Mouse (Mus musculus) G1E (cell line): ENCODE results near the gene Hoxd3. TPM values are rescaled to one million over a fixed set of nuclear protein-coding genes. Genes with fewer than 3 reads are reported as not detected.

Experiments
- ATAC-seq: 2 replicates; pipeline ENCODE4 v1.8.0; 2016; ENCODE audit warnings: mild to moderate bottlenecking; ENCODE audit not compliant: insufficient number of reproducible peaks, poor library complexity, low FRiP score, severe bottlenecking; ENCODE audit errors: extremely low read depth
- DNase-seq: peaks from one replicate; pipeline ENCODE4 v3.0.0; 2012; ENCODE audit warnings: low spot score
- H3K27me3 ChIP-seq: 2 replicates; pipeline ENCODE4 v1.6.1; 2012; ENCODE audit warnings: mild to moderate bottlenecking, low read length, inconsistent platforms; ENCODE audit not compliant: insufficient read depth
- H3K36me3 ChIP-seq: replicated peaks from 2 replicates; pipeline ENCODE3; 2012; ENCODE audit warnings: mild to moderate bottlenecking, inconsistent platforms
- H3K4me1 ChIP-seq: 2 replicates; pipeline ENCODE4 v1.6.1; 2012; ENCODE audit warnings: low read depth, low read length, inconsistent platforms, mixed read lengths; ENCODE audit not compliant: insufficient read depth
- H3K4me3 ChIP-seq: 2 replicates; pipeline ENCODE4 v1.5.1; 2012; ENCODE audit warnings: low read depth, mild to moderate bottlenecking, inconsistent platforms, low read length, moderate library complexity, mixed read lengths
- H3K9me3 ChIP-seq: replicated peaks from 2 replicates; pipeline ENCODE4 v1.6.1; 2012; ENCODE audit warnings: inconsistent platforms
- CTCF ChIP-seq: IDR thresholded peaks from 2 replicates; pipeline ENCODE4 v1.5.1; 2012; ENCODE audit warnings: low read depth, low read length, inconsistent platforms, mixed read lengths
- GATA1 ChIP-seq: IDR thresholded peaks from 2 replicates; pipeline ENCODE4 v1.6.1; 2012; ENCODE audit warnings: borderline replicate concordance, low read length, inconsistent platforms, mixed read lengths
- GATA2 ChIP-seq: IDR thresholded peaks from 2 replicates; pipeline ENCODE4 v1.6.1; 2012; ENCODE audit warnings: low read depth, low read length, inconsistent platforms, borderline replicate concordance
- POLR2AphosphoS5 ChIP-seq: IDR thresholded peaks from 2 replicates; pipeline ENCODE4 v1.6.1; 2012; ENCODE audit warnings: low read depth, low read length, inconsistent platforms; ENCODE audit not compliant: insufficient replicate concordance
- TAL1 ChIP-seq: conservative IDR thresholded peaks from 2 replicates; pipeline ENCODE4 v1.6.1; 2012; ENCODE audit warnings: low read depth, low read length, inconsistent platforms, mixed read lengths
- polyA plus RNA-seq: library from polyadenylated mRNA; stranded (reverse); fragments of >175 nt; gene quantifications from 2 replicates; pipeline ENCODE4 v1.2.3, GENCODE M21; 2012
- total RNA-seq, 2 experiments: library from RNA; stranded (forward) in 1 of 2; stranded (reverse) in 1 of 2; fragments of 200-1000 nt in 1 of 2; fragments of >200 nt in 1 of 2; fragmentation: Nextera tagmentation in 1 of 2; gene quantifications; 2 replicates each; pipeline ENCODE4 v1.2.3; 2014 to 2017

Hoxd3 gene
- total and polyA plus RNA-seq, 3 experiments = 0.17 to 0.75 (median 0.22) TPM

DNA sequence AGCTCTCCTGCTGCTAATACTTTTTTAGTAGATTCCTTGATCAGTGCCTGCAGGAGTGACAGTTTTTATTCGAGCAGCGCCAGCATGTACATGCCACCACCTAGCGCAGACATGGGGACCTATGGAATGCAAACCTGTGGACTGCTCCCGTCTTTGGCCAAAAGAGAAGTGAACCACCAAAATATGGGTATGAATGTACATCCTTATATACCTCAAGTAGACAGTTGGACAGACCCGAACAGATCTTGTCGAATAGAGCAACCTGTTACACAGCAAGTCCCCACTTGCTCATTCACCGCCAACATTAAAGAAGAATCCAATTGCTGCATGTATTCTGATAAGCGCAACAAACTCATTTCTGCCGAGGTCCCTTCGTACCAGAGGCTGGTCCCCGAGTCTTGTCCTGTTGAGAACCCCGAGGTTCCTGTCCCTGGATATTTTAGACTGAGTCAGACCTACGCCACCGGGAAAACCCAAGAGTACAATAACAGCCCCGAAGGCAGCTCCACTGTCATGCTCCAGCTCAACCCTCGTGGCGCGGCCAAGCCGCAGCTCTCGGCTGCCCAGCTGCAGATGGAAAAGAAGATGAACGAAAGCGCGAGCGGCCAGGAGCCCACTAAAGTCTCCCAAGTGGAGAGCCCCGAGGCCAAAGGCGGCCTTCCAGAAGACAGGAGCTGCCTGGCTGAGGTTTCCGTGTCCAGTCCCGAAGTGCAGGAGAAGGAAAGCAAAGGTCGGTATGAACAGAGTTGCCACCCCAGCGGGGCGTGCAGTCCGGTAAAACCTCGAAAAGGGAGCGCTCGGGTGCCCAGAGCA is 19.5 kb upstream of the Hoxd3 start:
- H3K36me3 ChIP-seq = no peaks in the 10 kb centered on the region
- ATAC-seq = no peak
- no peaks in the 10 kb centered on the region for H3K9me3 ChIP-seq
- no peak overlapping the region for H3K4me3 ChIP-seq
- H3K27me3 ChIP-seq = peaks cover 55% of the 10 kb centered on the region
- no peak for DNase-seq
- TF ChIP-seq GATA2 = no peak
- TF ChIP-seq GATA1 = no peak
- no peak for TF ChIP-seq CTCF
- no peak for TF ChIP-seq TAL1
- no peak for TF ChIP-seq POLR2AphosphoS5
- no peaks in the 10 kb centered on the region for H3K4me1 ChIP-seq

- TF ChIP-seq GATA2 (no peak), GATA1 (no peak), TAL1 (no peak), POLR2AphosphoS5 (no peak), CTCF (no peak)
- DNase-seq = no peak
- no peak for ATAC-seq
- Histone ChIP-seq H3K9me3 (peaks cover 2% of the 10 kb centered on the region), H3K27me3 (peaks cover 48% of the 10 kb centered on the region), H3K4me1 (no peaks in the 10 kb centered on the region), H3K36me3 (no peaks in the 10 kb centered on the region), H3K4me3 (no peak overlapping the region)
These were observed 18.8 kb upstream of the Hoxd3 start for GRCm38 (mm10) chr2:74692808-74693431.

GRCm38 (mm10) chr2:74693432-74693827 is 18.3 kb upstream of the Hoxd3 start:
- no peak for ATAC-seq
- Histone ChIP-seq H3K4me3 (no peak overlapping the region), H3K9me3 (peaks cover 7% of the 10 kb centered on the region), H3K36me3 (no peaks in the 10 kb centered on the region), H3K4me1 (no peaks in the 10 kb centered on the region), H3K27me3 (peaks cover 45% of the 10 kb centered on the region)
- no peak for DNase-seq
- no peak for TF ChIP-seq GATA1

- H3K36me3 ChIP-seq = no peaks in the 10 kb centered on the region
- no peaks in the 10 kb centered on the region for H3K4me1 ChIP-seq
- no peak for ATAC-seq
- TF ChIP-seq GATA2 (no peak), TAL1 (no peak), CTCF (peak; percentile 7; the same call in 1 of the 2 replicates), GATA1 (no peak), POLR2AphosphoS5 (no peak)
- H3K9me3 ChIP-seq = peaks cover 9% of the 10 kb centered on the region
- DNase-seq = no peak
- peaks cover 41% of the 10 kb centered on the region for H3K27me3 ChIP-seq
- H3K4me3 ChIP-seq = no peak overlapping the region
These were observed 17.7 kb upstream of the Hoxd3 start for GRCm38 (mm10) chr2:74694066-74694465.

GRCm38 (mm10) chr2:74695383-74695782 is 16.3 kb upstream of the Hoxd3 start:
- DNase-seq = no peak
- H3K4me1 ChIP-seq = no peaks in the 10 kb centered on the region
- ATAC-seq = no peak
- peaks cover 9% of the 10 kb centered on the region for H3K9me3 ChIP-seq
- H3K27me3 ChIP-seq = peaks cover 36% of the 10 kb centered on the region
- no peak overlapping the region for H3K4me3 ChIP-seq
- TF ChIP-seq GATA2 (no peak), TAL1 (no peak), POLR2AphosphoS5 (no peak), CTCF (no peak)
- H3K36me3 ChIP-seq = no peaks in the 10 kb centered on the region

DNA sequence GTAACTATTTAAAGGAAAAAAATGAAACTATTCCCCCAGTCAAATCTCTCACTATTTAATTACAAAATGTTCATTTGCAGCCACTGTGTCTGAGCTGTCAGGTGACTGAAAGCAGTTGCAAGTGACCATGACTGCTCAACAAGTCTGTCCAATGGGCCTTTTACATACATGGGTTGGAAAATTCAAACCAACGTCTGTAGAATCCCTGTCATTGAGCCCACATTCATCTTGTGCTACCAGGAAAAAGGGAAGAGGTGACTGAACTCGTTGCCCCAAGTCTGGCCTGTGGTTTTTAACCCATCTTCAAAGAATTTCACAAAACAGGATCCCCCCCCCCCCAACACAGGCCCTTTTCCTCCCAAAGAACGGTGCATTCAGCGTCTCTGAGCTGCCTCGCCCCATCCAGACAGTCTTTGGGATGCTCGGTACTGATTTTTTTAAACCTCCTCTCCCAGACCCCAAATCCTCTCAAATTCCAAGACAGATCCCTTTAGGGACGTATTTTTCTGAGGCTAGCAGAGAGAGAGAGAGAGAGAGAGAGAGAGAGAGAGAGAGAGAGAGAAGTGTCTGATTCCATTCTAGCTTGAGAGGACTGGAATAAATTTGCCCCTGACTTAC is 15.8 kb upstream of the Hoxd3 start:
- TF ChIP-seq GATA1 (no peak), CTCF (no peak), TAL1 (no peak), GATA2 (no peak), POLR2AphosphoS5 (no peak)
- no peaks in the 10 kb centered on the region for H3K4me1 ChIP-seq
- no peak for ATAC-seq
- DNase-seq = no peak
- H3K27me3 ChIP-seq = peaks cover 41% of the 10 kb centered on the region
- peaks cover 9% of the 10 kb centered on the region for H3K9me3 ChIP-seq
- H3K36me3 ChIP-seq = no peaks in the 10 kb centered on the region
- H3K4me3 ChIP-seq = no peak overlapping the region
